Mouse (Mus musculus) liver, embryonic 14 days (tissue): ENCODE measurements around the gene Il18rap. TPM values are rescaled to one million over a fixed set of nuclear protein-coding genes. Genes with fewer than 3 reads are reported as not detected.

Source experiments
- polyA plus RNA-seq: library from polyadenylated mRNA; depleted of rRNA; stranded (reverse); fragments of >200 nt; gene quantifications from 2 replicates; pipeline ENCODE4 v1.2.3, GENCODE M21; 2012; rRNA removed

The Il18rap gene
- 0.48 and 0.92 TPM in 2 replicates for polyA plus RNA-seq

DNA sequence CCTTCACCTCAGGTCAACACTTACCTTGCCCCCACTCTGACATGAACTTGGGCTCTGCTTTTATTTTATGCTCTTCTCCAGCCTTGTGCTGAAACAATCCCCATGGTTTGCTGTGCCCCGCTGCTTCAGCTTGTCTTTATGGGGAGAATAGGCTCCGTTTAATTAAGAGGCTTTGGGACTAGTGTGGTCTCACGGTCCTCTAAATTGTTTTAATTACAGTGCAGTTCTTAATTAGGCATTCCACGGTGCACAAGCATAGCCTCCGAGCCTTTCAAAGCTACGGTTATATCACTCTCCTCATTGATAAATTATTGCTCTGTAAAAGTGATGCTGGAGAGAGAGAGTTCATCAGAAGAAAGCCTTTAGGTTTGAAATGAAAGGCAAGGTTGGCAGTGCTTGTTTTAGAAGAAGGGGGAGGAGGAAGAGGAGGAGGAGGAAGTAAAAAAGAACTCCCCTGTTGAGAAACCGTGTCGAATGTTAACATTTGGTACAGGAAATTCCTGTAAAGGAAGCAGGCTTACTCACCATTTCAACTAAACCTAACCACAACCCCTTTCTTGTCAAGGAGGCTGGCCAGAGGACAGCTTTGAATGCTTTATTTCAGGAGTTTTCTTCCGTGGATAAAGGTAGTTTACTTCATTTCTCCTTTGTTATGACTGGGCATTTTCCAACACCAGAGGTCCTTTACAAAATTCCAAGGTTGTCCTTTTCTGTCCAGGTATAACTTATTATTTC lies at the start of gene Il18rap:
TSS of gene Il18rap (plus strand) at position 512 of the 735 bp plus-strand sequence.

DNA sequence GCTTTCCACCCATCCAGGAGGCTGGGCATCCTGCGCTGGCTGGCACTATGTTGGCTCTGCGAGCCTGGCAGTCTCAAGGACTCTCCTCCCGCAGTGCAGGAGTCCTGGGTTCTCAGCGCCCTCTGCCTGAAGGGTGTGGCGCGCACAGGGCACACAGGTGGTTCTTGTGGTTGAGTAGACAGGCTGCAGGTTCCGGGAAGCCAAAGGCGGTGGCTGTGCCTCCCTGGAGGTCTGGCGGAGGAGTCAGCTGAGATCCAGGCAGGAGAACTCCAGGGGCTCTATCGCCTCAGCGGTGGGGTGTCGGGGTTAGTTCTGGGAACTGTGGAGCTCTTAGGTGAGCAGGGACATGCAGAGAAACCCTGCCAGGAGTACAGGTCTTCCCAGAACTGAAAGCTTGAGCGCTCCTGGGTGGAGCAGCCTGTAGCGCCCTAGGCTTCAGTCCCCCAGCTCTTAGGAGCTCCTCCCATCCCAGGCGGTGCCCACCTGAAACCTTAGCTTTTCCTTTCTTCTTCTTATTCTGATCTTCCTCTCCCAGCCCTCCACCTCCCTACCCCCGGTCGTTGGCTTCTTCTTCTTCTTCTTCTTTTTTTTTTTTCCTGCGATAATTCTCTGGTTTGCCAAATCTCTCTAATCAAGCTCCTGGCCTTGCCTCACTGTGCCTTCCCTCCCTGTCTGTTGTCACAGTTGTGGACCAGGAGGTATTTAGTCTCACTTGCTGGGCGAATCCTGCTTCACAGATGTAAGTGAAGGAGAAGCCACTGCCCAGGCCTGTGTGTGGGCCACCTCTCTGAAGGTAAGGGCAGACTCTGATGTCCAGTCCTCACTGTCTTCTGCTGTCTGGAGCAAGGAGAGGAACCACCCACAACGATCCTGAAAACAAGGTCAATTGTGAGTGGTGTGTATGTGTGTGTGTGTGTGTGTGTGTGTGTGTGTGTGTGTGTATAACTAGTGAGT lies 49.4 kb upstream of the Il18rap start, which contains the start of gene Il18r1:
TSS of gene Il18r1 (plus strand) at position 76 of the 954 bp plus-strand sequence.

DNA sequence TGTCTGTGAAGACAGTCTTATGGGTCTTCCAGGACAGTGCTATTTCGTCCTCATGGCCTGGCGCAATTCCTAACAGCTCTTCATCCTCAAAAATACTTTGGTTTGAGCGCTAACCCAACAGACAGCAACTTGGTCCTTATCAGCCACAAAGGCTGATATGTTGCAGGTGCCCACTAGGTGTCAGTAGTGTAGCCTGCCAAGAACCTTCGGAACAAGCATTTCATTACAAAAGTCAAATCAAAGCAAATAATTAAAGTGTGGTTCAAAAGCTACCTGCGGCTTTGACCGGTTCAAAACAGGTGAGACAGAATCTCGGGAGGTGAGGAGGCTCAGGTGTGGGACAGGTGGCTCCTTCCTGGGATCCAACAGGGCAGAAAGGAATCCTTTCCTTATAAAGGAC lies 64.6 kb downstream of the Il18rap start, which contains the start of gene Slc9a4:
TSS of gene Slc9a4 (plus strand) at position 298 of the 400 bp plus-strand sequence.

Other genes with a start within 250 kb of the Il18rap start
- 0.83 and 0.93 TPM in 2 replicates for gene Il1rl2, start 190.8 kb upstream of the Il18rap start, polyA plus RNA-seq
- 3.3 and 4.2 TPM in 2 replicates for gene Il1rl1, start 85.8 kb upstream of the Il18rap start, polyA plus RNA-seq
- 0.09 TPM in 2 replicates for gene Il18r1, start 49.8 kb upstream of the Il18rap start, polyA plus RNA-seq
- gene Slc9a4, start 64.7 kb downstream of the Il18rap start, polyA plus RNA-seq = not detected in 2 replicates
- under 0.01 TPM in 1 of 2 replicates, not detected in the other for gene Slc9a2, start 165.2 kb downstream of the Il18rap start, polyA plus RNA-seq